Mouse (Mus musculus) limb, embryonic 14.5 days (tissue): ENCODE data around the gene Meltf. TPM values are rescaled to one million over a fixed set of nuclear protein-coding genes. Genes with fewer than 3 reads are reported as not detected.

ENCODE experiments used
- ATAC-seq: fragments of 200-750 bp; cut with Nextera tagmentation; 2 replicates; pipeline ENCODE4 v1.8.0; 2017; ENCODE audit warnings: low read depth, moderate number of reproducible peaks, moderate TSS enrichment; ENCODE audit not compliant: low FRiP score
- DNase-seq: peaks from one replicate; pipeline ENCODE4 v3.0.0-alpha.2; 2015; ENCODE audit warnings: low spot score
- H3K27ac ChIP-seq: fragments of 300-500 bp; sonication (generic); replicated peaks from 2 replicates; pipeline ENCODE4 v1.5.1; 2014; ENCODE audit warnings: low read depth, mild to moderate bottlenecking, low read length, moderate library complexity, mixed read lengths
- H3K27me3 ChIP-seq: fragments of 300-500 bp; sonication (generic); 2 replicates; pipeline ENCODE4 v1.6.1; 2014; ENCODE audit warnings: low read length, mixed read lengths; ENCODE audit not compliant: control insufficient read depth, insufficient read depth
- H3K36me3 ChIP-seq: fragments of 300-500 bp; sonication (generic); 2 replicates; pipeline ENCODE4 v1.6.1; 2014; ENCODE audit warnings: mild to moderate bottlenecking, low read length, moderate library complexity, mixed read lengths; ENCODE audit not compliant: control insufficient read depth, insufficient read depth
- H3K4me1 ChIP-seq: fragments of 300-500 bp; sonication (generic); 2 replicates; pipeline ENCODE4 v1.6.1; 2014; ENCODE audit warnings: antibody characterized with exemption, low read length, mixed read lengths; ENCODE audit not compliant: control insufficient read depth, insufficient read depth
- H3K4me2 ChIP-seq: fragments of 300-500 bp; sonication (generic); replicated peaks from 2 replicates; pipeline ENCODE4 v1.6.1; 2014; ENCODE audit warnings: low read depth, mild to moderate bottlenecking, low read length, moderate library complexity; ENCODE audit not compliant: severe bottlenecking
- H3K4me3 ChIP-seq: fragments of 300-500 bp; sonication (generic); replicated peaks from 2 replicates; pipeline ENCODE4 v1.5.1; 2014; ENCODE audit warnings: low read length
- H3K9ac ChIP-seq: fragments of 300-500 bp; sonication (generic); 2 replicates; pipeline ENCODE4 v1.6.1; 2014; ENCODE audit warnings: mild to moderate bottlenecking, low read depth, low read length, moderate library complexity; ENCODE audit not compliant: severe bottlenecking
- H3K9me3 ChIP-seq: fragments of 300-500 bp; sonication (generic); 2 replicates; pipeline ENCODE4 v1.6.1; 2016; ENCODE audit warnings: low read length; ENCODE audit not compliant: control insufficient read depth
- POLR2A ChIP-seq: fragments of 200-500 bp; IDR thresholded peaks from 2 replicates; pipeline ENCODE4 v1.8.0; 2012; ENCODE audit warnings: inconsistent platforms, mild to moderate bottlenecking, moderate library complexity, borderline replicate concordance; ENCODE audit not compliant: insufficient read depth, insufficient read length; ENCODE audit errors: extremely low read depth
- WGBS: fragments of 180-500 bp; shearing (Covaris S2); extraction: QIAGEN DNeasy Blood & Tissue Kit; methylation state at CpG from one replicate; pipeline ENCODE4 v1.1.7; 2014; 5-methylcytosine and 5-hydroxymethylcytosine counted together
- polyA plus RNA-seq, 2 experiments: library from polyadenylated mRNA; depleted of rRNA in 1 of 2; stranded (reverse) in 1 of 2; unstranded in 1 of 2; fragments of >200 nt; fragmentation: Nextera tagmentation in 1 of 2; extraction: Ambion mirVana in 1 of 2; gene quantifications; 2 replicates each; pipeline versions ENCODE4 v1.2.1 to v1.2.3; 2012 to 2014

The Meltf gene
- polyA plus RNA-seq, 2 experiments = 3.1 to 9.6 TPM

GRCm38 (mm10) chr16:31896971-31897774, 18.6 kb downstream of the Meltf start:
- Histone ChIP-seq H3K4me1 (peaks cover 8% of the 10 kb centered on the region; the same call in 1 of the 2 replicates), H3K27me3 (no peaks in the 10 kb centered on the region), H3K4me3 (peak overlapping the region; percentile 19), H3K9ac (peak overlapping the region; percentile 38; the same call in 1 of the 2 replicates), H3K4me2 (peak overlapping the region; percentile 54), H3K9me3 (peaks cover 4% of the 10 kb centered on the region), H3K27ac (no peak overlapping the region), H3K36me3 (no peaks in the 10 kb centered on the region)
- WGBS = 14% methylated on average over 27 of the region's 29 CpGs
- ATAC-seq = no peak
- no peak for TF ChIP-seq POLR2A
- DNase-seq = no peak

DNA sequence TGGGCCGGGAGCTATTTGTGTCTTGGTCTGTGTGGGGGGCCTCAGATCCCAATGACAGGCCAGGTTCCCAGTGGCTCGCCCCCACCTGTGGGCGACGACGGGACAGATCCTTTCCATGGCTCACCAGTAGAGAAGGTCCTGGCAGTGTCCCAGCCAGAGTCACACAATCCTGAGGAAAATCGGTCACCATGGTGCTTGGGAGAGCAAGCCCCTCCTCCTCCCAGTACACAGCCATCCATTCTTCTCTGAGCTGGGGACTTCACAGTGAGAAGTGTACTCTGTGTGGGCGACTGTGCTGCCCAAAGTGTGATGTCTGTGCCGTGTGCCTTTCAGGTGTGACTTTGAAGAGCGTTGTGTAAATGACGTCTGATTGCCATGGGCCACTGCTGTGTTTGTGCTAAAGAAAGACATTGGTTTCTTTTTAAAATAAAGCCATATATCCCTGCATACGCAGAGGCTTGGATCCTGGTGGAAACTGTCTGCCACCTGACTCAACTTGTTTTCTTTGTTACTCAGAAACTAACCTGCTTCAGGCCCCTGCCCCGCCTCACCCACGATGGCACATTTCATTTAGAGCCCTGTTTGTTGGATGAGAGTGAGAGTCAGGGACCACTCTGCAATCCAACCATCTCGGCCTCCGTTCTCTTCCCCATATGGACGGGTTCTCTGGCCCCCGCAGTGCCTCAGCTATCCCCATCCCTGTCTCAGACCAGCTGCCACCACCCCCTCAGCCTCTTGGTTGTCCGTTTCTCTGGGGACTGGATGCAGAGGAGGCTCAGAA, 20.1 kb downstream of the Meltf start:
- ATAC-seq (peak; percentile 56; the same call in 1 of the 2 replicates), DNase-seq (peak; percentile 42)
- no peaks in the 10 kb centered on the region for H3K36me3 ChIP-seq
- no peak overlapping the region for H3K4me2 ChIP-seq
- no peak overlapping the region for H3K4me3 ChIP-seq
- TF ChIP-seq POLR2A = no peak
- peaks cover 8% of the 10 kb centered on the region; the same call in 1 of the 2 replicates for H3K4me1 ChIP-seq
- no peaks in the 10 kb centered on the region for H3K27me3 ChIP-seq
- H3K9me3 ChIP-seq = peaks cover 4% of the 10 kb centered on the region
- H3K9ac ChIP-seq = no peak overlapping the region
- peak overlapping the region; percentile 34 for H3K27ac ChIP-seq
- 74% methylated on average over 18 of the region's 18 CpGs for WGBS

DNA sequence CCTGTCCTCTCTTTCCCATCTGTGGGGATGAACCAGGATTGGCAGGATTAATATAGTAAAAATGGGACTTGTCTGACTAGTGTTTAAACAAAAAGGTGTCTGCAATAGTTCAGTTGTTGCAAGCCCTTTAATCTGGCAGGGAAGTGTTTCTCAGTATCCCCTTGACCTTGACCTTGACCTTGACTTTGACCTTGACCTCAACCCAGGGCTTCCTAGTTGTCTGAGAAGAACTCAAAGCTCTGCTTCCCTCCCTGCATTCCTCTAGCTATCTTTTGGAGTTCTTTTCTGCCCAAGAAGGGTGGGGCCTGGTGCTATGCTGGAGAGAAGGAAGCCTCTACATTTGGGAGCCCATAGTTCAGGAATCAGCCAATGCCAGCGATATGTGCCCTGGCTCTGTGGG, 23.3 kb downstream of the Meltf start:
- no peak overlapping the region for H3K4me3 ChIP-seq
- ATAC-seq = no peak

GRCm38 (mm10) chr16:31903239-31903638, 24.6 kb downstream of the Meltf start:
- Histone ChIP-seq H3K4me3 (no peak overlapping the region), H3K27ac (no peak overlapping the region), H3K9me3 (peaks cover 4% of the 10 kb centered on the region), H3K36me3 (no peaks in the 10 kb centered on the region), H3K27me3 (no peaks in the 10 kb centered on the region), H3K9ac (no peak overlapping the region), H3K4me1 (peaks cover 12% of the 10 kb centered on the region; the same call in 1 of the 2 replicates), H3K4me2 (no peak overlapping the region)
- no peak for ATAC-seq
- DNase-seq = no peak
- TF ChIP-seq POLR2A = no peak
- 87% methylated on average over 8 of the region's 8 CpGs for WGBS

More for the DNA sequence above, 23.3 kb downstream of the Meltf start:
- TF ChIP-seq POLR2A = no peak
- no peaks in the 10 kb centered on the region for H3K27me3 ChIP-seq
- no peak overlapping the region for H3K4me2 ChIP-seq
- H3K27ac ChIP-seq = no peak overlapping the region
- DNase-seq = no peak
- no peaks in the 10 kb centered on the region for H3K36me3 ChIP-seq
- no peak overlapping the region for H3K9ac ChIP-seq
- H3K9me3 ChIP-seq = peaks cover 4% of the 10 kb centered on the region
- WGBS = 76% methylated on average over 1 of the region's 1 CpGs
- peaks cover 18% of the 10 kb centered on the region for H3K4me1 ChIP-seq

DNA sequence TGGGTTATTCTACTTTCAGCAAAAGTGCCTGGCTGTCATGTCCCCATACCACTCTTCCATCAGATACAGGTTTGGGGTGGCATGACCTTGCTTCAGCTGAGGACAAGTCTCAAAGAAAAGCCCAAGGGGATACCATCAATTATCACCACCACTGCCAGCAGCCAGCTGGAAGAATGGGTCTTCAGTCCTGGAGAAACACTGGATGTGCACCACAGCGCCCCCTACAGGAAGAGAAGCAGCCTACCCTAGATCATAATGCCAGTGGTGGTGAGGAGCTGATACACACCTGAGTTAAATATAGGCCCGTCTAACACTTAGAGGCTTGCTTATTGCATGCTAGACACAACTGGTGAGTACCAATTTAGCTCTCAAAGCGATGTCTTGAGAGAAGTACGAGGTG, 26.7 kb downstream of the Meltf start:
- WGBS = 69% methylated on average over 4 of the region's 4 CpGs
- no peak for TF ChIP-seq POLR2A
- no peak for ATAC-seq
- H3K4me2 ChIP-seq = no peak overlapping the region
- H3K4me1 ChIP-seq = peaks cover 12% of the 10 kb centered on the region; the same call in 1 of the 2 replicates
- no peak overlapping the region for H3K4me3 ChIP-seq
- H3K36me3 ChIP-seq = no peaks in the 10 kb centered on the region
- no peak overlapping the region for H3K27ac ChIP-seq
- no peak for DNase-seq
- no peaks in the 10 kb centered on the region for H3K9me3 ChIP-seq
- H3K27me3 ChIP-seq = no peaks in the 10 kb centered on the region
- no peak overlapping the region for H3K9ac ChIP-seq
